Mouse (Mus musculus): ENCODE data around the gene Prdm5. TPM values are rescaled to one million over a fixed set of nuclear protein-coding genes. Genes with fewer than 3 reads are reported as not detected.
A peak's percentile ranks its signal among the peaks of the same experiment; 100 is the strongest.

The Prdm5 gene
- 33.2 and 33.5 TPM in 2 replicates for polyA plus RNA-seq (2011; ENCODE audit: insufficient read depth, insufficient read length, low read depth, missing spikeins)

- Histone ChIP-seq H3K27ac (ENCODE audit: insufficient read depth, low read length) (no peak within 1 kb of the TSS), H3K4me3 (ENCODE audit: low read depth, low read length) (peak within 1 kb of the TSS; percentile 94), H3K9me3 (replicated peaks; ENCODE audit: control insufficient read depth, insufficient read depth, low read length, poor library complexity, severe bottlenecking) (no peaks in the 10 kb centered on the region), H3K27me3 (ENCODE audit: control insufficient read depth, insufficient read depth, low read length, poor library complexity, severe bottlenecking) (no peaks in the 10 kb centered on the region), H3K9ac (ENCODE audit: low read depth, poor library complexity, severe bottlenecking) (peak within 1 kb of the TSS; percentile 91), H3K36me3 (ENCODE audit: control insufficient read depth, insufficient read depth, low read length, poor library complexity, severe bottlenecking) (no peaks in the 10 kb centered on the region; the same call in 1 of the 2 replicates), H3K4me1 (ENCODE audit: control insufficient read depth, insufficient read depth, low read length) (peaks cover 2% of the 10 kb centered on the region)
- no peak for TF ChIP-seq EP300 (IDR thresholded peaks at IDR 0.05; ENCODE audit: insufficient read depth, low read depth, low read length)
- no peak for TF ChIP-seq CTCF (IDR thresholded peaks at IDR 0.05; ENCODE audit: low read depth, low read length)
- TF ChIP-seq POLR2A (IDR thresholded peaks at IDR 0.05; ENCODE audit: insufficient read depth, low read length), result no peak
These were observed at the start of gene Prdm5 for GRCm38 (mm10) chr6:65778861-65779688. Prdm5 (plus strand) TSS chr6:65778988.

- Histone ChIP-seq H3K27ac (ENCODE audit: insufficient read depth, low read length) (no peak overlapping the region), H3K4me3 (ENCODE audit: low read depth, low read length) (no peak overlapping the region), H3K9me3 (replicated peaks; ENCODE audit: control insufficient read depth, insufficient read depth, low read length, poor library complexity, severe bottlenecking) (no peaks in the 10 kb centered on the region), H3K27me3 (ENCODE audit: control insufficient read depth, insufficient read depth, low read length, poor library complexity, severe bottlenecking) (no peaks in the 10 kb centered on the region), H3K9ac (ENCODE audit: low read depth, poor library complexity, severe bottlenecking) (no peak overlapping the region), H3K36me3 (ENCODE audit: control insufficient read depth, insufficient read depth, low read length, poor library complexity, severe bottlenecking) (no peaks in the 10 kb centered on the region), H3K4me1 (ENCODE audit: control insufficient read depth, insufficient read depth, low read length) (no peaks in the 10 kb centered on the region)
- TF ChIP-seq POLR2A (IDR thresholded peaks at IDR 0.05; ENCODE audit: insufficient read depth, low read length) (no peak), EP300 (IDR thresholded peaks at IDR 0.05; ENCODE audit: insufficient read depth, low read depth, low read length) (no peak), CTCF (IDR thresholded peaks at IDR 0.05; ENCODE audit: low read depth, low read length) (no peak)
These were observed 39.3 kb upstream of the Prdm5 start for GRCm38 (mm10) chr6:65739442-65739841.

DNA sequence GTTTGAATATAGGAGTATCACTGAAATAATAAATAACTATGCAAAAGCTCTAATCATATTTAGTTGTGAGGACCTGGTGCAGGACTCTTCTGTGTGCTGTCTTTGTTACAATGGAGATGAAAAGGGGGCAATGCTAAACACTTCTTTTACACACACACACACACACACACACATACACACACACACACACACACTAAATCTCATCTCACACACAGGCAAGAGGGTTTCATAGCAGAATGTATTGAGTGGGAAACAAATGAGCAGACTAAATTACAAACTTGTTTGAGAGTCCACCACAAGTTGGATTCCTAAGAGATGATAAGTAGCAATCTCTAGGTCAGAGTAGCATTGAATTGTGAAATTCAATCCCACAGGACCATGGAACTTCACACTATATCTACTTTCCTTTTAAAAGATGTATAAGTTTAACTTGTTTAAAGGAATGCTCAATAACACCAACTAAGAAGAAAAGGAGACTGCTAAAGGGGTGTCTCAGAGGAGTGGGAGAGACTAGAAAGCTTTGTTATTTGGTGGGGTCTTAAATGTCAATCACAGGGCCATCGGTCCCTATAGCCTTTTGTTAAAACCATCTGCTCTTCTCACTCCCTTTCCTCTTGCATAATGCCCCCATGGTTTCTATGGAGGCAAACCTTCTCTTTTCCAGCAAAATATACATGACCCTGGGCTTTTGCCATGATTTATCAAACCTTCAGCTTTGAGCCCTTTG is 35.5 kb upstream of the Prdm5 start:
- no peaks in the 10 kb centered on the region for H3K27me3 ChIP-seq (ENCODE audit: control insufficient read depth, insufficient read depth, low read length, poor library complexity, severe bottlenecking)
- no peaks in the 10 kb centered on the region for H3K36me3 ChIP-seq (ENCODE audit: control insufficient read depth, insufficient read depth, low read length, poor library complexity, severe bottlenecking)
- no peak overlapping the region for H3K4me3 ChIP-seq (ENCODE audit: low read depth, low read length)
- no peak overlapping the region for H3K27ac ChIP-seq (ENCODE audit: insufficient read depth, low read length)
- no peak overlapping the region for H3K9ac ChIP-seq (ENCODE audit: low read depth, poor library complexity, severe bottlenecking)
- no peaks in the 10 kb centered on the region for H3K9me3 ChIP-seq (replicated peaks; ENCODE audit: control insufficient read depth, insufficient read depth, low read length, poor library complexity, severe bottlenecking)
- H3K4me1 ChIP-seq (ENCODE audit: control insufficient read depth, insufficient read depth, low read length), result no peaks in the 10 kb centered on the region
- TF ChIP-seq EP300 (IDR thresholded peaks at IDR 0.05; ENCODE audit: insufficient read depth, low read depth, low read length), result no peak
- no peak for TF ChIP-seq POLR2A (IDR thresholded peaks at IDR 0.05; ENCODE audit: insufficient read depth, low read length)
- TF ChIP-seq CTCF (IDR thresholded peaks at IDR 0.05; ENCODE audit: low read depth, low read length), result no peak

DNA sequence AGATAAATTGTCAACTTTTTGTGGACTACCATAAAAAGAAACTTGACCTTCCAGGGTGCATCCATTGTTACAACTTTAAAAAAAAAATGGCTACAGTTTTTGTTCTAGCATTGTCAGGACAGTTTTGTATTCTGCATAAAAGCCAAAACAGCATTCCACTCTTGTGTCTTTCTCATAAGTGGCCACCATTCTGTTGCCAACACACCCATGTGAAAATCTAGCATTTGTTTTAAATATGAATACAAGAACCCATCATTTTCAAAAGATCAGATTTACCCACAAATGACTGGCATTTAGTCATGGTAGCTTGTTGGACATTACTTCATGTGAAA is 35.0 kb upstream of the Prdm5 start:
- no peak overlapping the region for H3K4me3 ChIP-seq (ENCODE audit: low read depth, low read length)
- no peak for TF ChIP-seq CTCF (IDR thresholded peaks at IDR 0.05; ENCODE audit: low read depth, low read length)
- no peak for TF ChIP-seq EP300 (IDR thresholded peaks at IDR 0.05; ENCODE audit: insufficient read depth, low read depth, low read length)
- TF ChIP-seq POLR2A (IDR thresholded peaks at IDR 0.05; ENCODE audit: insufficient read depth, low read length), result no peak
- no peaks in the 10 kb centered on the region for H3K9me3 ChIP-seq (replicated peaks; ENCODE audit: control insufficient read depth, insufficient read depth, low read length, poor library complexity, severe bottlenecking)
- H3K36me3 ChIP-seq (ENCODE audit: control insufficient read depth, insufficient read depth, low read length, poor library complexity, severe bottlenecking), result no peaks in the 10 kb centered on the region
- no peak overlapping the region for H3K27ac ChIP-seq (ENCODE audit: insufficient read depth, low read length)
- no peak overlapping the region for H3K9ac ChIP-seq (ENCODE audit: low read depth, poor library complexity, severe bottlenecking)
- H3K4me1 ChIP-seq (ENCODE audit: control insufficient read depth, insufficient read depth, low read length), result no peaks in the 10 kb centered on the region
- no peaks in the 10 kb centered on the region for H3K27me3 ChIP-seq (ENCODE audit: control insufficient read depth, insufficient read depth, low read length, poor library complexity, severe bottlenecking)

GRCm38 (mm10) chr6:65758214-65758613 is 20.6 kb upstream of the Prdm5 start:
- Histone ChIP-seq H3K27me3 (ENCODE audit: control insufficient read depth, insufficient read depth, low read length, poor library complexity, severe bottlenecking) (no peaks in the 10 kb centered on the region), H3K9ac (ENCODE audit: low read depth, poor library complexity, severe bottlenecking) (no peak overlapping the region), H3K36me3 (ENCODE audit: control insufficient read depth, insufficient read depth, low read length, poor library complexity, severe bottlenecking) (no peaks in the 10 kb centered on the region), H3K27ac (ENCODE audit: insufficient read depth, low read length) (no peak overlapping the region), H3K4me3 (ENCODE audit: low read depth, low read length) (no peak overlapping the region), H3K4me1 (ENCODE audit: control insufficient read depth, insufficient read depth, low read length) (no peaks in the 10 kb centered on the region), H3K9me3 (replicated peaks; ENCODE audit: control insufficient read depth, insufficient read depth, low read length, poor library complexity, severe bottlenecking) (no peaks in the 10 kb centered on the region)
- no peak for TF ChIP-seq CTCF (IDR thresholded peaks at IDR 0.05; ENCODE audit: low read depth, low read length)
- TF ChIP-seq POLR2A (IDR thresholded peaks at IDR 0.05; ENCODE audit: insufficient read depth, low read length), result no peak
- TF ChIP-seq EP300 (IDR thresholded peaks at IDR 0.05; ENCODE audit: insufficient read depth, low read depth, low read length), result no peak

DNA sequence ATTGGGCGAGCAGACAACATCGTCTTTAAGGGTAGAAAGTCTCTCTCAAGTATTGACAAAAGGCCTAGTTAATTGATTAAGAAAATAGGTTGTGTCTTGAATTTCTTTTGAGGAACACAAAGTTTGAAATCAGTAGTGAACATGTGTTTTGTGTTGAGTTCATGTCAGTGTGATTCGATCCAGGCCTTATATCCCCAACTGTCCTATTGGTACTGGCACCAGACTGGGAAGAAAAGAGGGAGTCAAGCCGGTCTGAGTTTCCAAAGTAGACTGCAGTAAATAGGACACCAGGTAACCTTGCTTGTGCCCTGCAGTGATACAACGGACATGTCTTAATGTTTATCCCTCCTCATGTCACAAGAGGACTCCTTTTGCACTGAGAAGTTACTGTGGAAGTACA is 19.6 kb upstream of the Prdm5 start:
- TF ChIP-seq POLR2A (IDR thresholded peaks at IDR 0.05; ENCODE audit: insufficient read depth, low read length) (no peak), CTCF (IDR thresholded peaks at IDR 0.05; ENCODE audit: low read depth, low read length) (no peak), EP300 (IDR thresholded peaks at IDR 0.05; ENCODE audit: insufficient read depth, low read depth, low read length) (no peak)
- no peaks in the 10 kb centered on the region for H3K4me1 ChIP-seq (ENCODE audit: control insufficient read depth, insufficient read depth, low read length)

More for the DNA sequence above, 19.6 kb upstream of the Prdm5 start:
- Histone ChIP-seq H3K9me3 (replicated peaks; ENCODE audit: control insufficient read depth, insufficient read depth, low read length, poor library complexity, severe bottlenecking) (no peaks in the 10 kb centered on the region), H3K36me3 (ENCODE audit: control insufficient read depth, insufficient read depth, low read length, poor library complexity, severe bottlenecking) (no peaks in the 10 kb centered on the region), H3K27me3 (ENCODE audit: control insufficient read depth, insufficient read depth, low read length, poor library complexity, severe bottlenecking) (no peaks in the 10 kb centered on the region), H3K9ac (ENCODE audit: low read depth, poor library complexity, severe bottlenecking) (no peak overlapping the region), H3K27ac (ENCODE audit: insufficient read depth, low read length) (no peak overlapping the region), H3K4me3 (ENCODE audit: low read depth, low read length) (no peak overlapping the region)

All from ES-Bruce4 (cell line).